Mouse (Mus musculus): ENCODE measurements around the gene Wrb.

Gene Wrb

DNA sequence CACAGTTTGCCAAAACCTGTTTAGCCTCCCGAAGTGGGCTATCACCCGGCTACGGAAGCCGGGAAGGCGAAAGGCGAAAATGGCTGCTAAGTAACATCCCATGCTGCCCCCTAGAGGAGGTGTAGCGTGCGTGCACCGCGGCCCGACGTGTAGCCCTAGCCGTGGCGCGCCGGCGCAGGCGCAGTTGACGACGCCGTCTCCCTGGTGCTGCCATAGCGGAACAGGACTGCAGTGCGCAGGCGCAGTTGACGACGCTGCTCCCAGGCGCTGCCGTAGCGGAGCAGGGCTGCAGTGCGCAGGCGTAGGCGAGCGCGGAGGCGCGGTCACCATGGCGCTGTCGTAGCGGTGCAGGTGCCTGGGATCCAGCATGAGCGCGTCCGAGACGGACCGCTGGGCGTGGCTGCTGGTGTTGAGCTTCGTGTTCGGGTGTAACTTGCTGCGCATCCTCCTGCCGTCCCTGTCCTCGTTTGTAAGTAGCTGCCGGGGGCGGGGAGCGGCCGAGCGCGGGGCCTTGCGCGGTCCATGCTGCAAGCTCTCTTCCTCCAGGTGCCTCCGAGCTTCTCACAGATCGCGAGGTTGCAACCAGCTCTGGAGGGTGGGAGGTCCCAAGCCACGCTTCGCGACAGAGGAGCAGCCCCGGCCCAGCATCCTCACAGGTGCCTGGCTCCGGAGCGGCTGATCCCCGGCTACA lies at the start of gene Wrb:
Gene Wrb (plus strand): TSS at position 298 of the 691 bp plus-strand sequence.
- CTCF ChIA-PET = interaction anchor here (0.7 to 0.9 kb wide), 2 partner anchors 26 to 103 kb away, joined by 3 read pairs; no protein-coding TSS in a partner anchor

- CTCF ChIA-PET = no interaction called here
These were observed 49.2 kb upstream of the Wrb start for GRCm38 (mm10) chr16:96095966-96096365.

DNA sequence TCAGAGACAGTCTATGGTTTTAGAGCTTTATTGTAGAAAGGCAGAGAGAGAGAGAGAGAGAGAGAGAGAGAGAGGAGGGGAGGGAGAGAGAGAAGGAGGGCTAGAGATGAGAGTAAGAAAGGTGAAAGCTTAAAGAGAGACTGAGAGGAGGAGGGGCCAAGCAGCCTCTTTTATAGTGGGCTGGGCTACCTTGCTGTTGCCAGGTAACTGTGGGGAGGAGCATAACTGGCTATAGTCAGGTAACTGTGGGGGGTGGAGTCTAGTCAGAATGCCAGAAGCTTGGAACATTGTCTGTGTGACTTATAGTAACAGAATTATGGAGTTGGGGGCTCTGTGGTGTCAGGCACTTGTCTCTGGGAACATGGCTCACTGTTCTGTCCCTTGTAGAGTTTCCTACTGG lies 47.4 kb upstream of the Wrb start:
- CTCF ChIA-PET = interaction anchor here (0.7 to 0.8 kb wide), 2 partner anchors 11 to 13 kb away, joined by 4 to 10 read pairs; no protein-coding TSS in a partner anchor

GRCm38 (mm10) chr16:96103036-96103435 lies 42.2 kb upstream of the Wrb start:
- CTCF ChIA-PET = no interaction called here

DNA sequence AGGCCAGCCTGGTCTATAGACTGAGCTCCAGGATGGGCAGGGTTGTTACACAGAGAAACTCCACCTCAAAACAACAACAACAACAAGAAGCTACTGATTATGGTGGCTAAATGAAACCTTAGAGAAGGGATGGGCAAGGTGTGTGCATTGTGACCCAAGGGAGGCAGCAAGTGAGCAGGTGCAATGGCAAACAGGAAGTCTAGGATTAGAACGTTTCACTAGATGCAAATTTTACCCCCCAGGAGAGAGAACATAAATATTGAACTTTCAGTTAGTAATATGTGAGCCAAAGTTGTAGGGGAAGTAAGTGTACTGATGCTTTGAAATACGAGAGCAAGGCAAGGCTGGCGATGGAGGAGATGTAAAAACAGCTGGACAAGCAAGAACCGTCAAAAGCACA lies 35.5 kb upstream of the Wrb start:
- CTCF ChIA-PET = interaction anchor here (1.3 kb wide), 1 partner anchor 23 kb away, joined by 5 read pairs; no protein-coding TSS in a partner anchor

DNA sequence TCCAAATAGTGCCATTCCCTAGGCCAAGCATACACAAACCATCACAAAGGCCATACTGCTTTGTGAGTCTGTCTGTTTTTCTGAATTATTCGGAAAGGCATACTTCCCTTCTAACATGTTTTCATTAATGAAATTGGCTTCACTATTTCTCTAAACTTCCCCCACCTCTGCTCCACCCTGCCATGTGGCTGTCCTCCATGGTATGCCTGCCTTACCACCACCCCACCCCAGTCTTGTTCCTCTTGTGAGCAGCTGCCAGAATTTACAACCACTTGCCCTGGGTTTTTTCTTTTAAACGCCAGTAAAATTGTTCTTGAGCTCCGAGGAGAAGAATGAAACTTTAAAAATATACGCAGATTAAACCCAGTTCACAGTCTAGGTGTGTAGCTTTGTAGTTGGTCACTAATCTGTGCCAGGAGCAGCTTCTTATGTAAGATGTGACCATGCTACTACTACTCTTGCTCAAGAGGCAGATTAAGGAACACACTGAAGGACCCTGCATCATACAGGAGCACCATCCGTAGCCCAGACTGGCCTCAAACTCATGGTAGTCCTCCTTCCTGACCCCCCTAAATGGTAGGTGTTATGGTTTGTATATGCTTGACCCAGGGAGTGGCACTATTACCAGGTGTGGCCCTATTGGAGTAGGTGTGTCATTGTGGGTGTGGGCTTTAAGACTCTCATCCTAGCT lies 34.4 kb upstream of the Wrb start:
- CTCF ChIA-PET = interaction anchor here (1.2 kb wide), 1 partner anchor 13 kb away, joined by 10 read pairs; no protein-coding TSS in a partner anchor

- CTCF ChIA-PET = interaction anchor here (0.6 to 1.4 kb wide), 3 partner anchors 11 to 40 kb away, joined by 3 to 6 read pairs (median 5); no protein-coding TSS in a partner anchor
These were observed 32.4 kb upstream of the Wrb start for GRCm38 (mm10) chr16:96112769-96113168.

DNA sequence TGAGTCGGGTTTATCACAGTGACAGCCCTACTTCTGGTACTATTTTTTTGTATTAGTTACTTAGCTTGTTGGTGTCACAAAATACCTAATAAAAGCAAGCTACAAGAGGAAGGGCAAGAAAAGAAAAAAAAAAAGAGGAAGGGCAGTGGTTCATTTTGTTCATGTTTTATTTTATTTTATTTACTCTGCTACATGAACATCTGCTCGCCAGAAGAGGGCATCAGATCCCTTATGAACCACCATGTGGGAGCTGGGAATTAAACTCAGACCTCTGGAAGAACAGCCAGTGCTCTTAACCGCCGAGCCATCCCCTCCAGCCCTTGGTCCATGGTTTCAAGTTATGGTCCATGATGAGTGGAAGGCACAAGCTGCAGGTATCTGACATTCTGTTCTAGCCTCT lies 30.5 kb upstream of the Wrb start:
- CTCF ChIA-PET = interaction anchor here (0.6 to 0.7 kb wide), 2 partner anchors 30 to 360 kb away, joined by 3 read pairs; no protein-coding TSS in a partner anchor

GRCm38 (mm10) chr16:96120022-96120623 lies 25.1 kb upstream of the Wrb start:
- CTCF ChIA-PET = interaction anchor here (0.7 kb wide), 1 partner anchor 30 kb away, joined by 3 read pairs; no protein-coding TSS in a partner anchor

GRCm38 (mm10) chr16:96126684-96127171 lies 18.5 kb upstream of the Wrb start:
- CTCF ChIA-PET = interaction anchor here (1.0 kb wide), 1 partner anchor 10 kb away, joined by 3 read pairs; no protein-coding TSS in a partner anchor

- CTCF ChIA-PET = interaction anchor here (0.7 kb wide), 1 partner anchor 96 kb away, joined by 7 read pairs; no protein-coding TSS in a partner anchor
These were observed 17.9 kb upstream of the Wrb start for GRCm38 (mm10) chr16:96127288-96127656.

GRCm38 (mm10) chr16:96127657-96128344 lies 17.4 kb upstream of the Wrb start, which contains the start of gene Hmgn1:
Gene Hmgn1, minus strand, starts transcription at chr16:96127729.
- CTCF ChIA-PET = interaction anchor here (0.5 to 0.7 kb wide), 3 partner anchors 8 to 97 kb away, joined by 3 to 7 read pairs (median 4); no protein-coding TSS in a partner anchor

DNA sequence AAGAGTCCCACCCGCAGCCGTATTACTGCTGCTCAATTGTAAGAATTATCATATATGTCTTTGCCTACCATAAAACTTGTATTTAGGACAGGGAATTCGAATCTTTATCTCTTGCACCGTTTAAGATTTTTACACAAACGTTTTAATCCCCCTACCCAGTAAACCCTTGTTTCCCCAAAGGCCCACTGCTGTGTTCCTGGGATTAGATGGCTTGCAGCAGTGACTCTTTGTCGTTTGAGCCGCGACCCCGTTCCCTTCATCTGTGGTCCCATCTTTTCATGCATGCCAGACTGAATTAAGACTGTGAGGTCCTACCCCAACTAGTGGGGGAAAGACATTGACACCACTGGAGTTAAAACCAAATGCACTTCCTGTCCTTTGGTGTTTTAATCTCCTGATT lies 16.7 kb upstream of the Wrb start:
- CTCF ChIA-PET = no interaction called here

DNA sequence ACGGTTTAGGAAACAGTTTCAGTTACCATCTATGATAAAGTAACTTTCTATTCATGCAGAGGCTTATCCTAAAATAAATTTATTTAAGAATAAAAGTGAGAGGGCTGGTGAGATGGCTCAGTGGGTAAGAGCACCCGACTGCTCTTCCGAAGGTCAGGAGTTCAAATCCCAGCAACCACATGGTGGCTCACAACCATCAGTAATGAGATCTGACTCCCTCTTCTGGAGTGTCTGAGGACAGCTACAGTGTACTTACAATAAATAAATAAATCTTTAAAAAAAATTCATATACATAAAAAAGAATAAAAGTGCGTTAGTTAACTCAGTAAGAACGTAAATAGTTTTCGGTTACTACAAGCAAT lies 478 bp upstream of the Wrb start:
- CTCF ChIA-PET = interaction anchor here (0.7 kb wide), 1 partner anchor 104 kb away, joined by 3 read pairs; no protein-coding TSS in a partner anchor

DNA sequence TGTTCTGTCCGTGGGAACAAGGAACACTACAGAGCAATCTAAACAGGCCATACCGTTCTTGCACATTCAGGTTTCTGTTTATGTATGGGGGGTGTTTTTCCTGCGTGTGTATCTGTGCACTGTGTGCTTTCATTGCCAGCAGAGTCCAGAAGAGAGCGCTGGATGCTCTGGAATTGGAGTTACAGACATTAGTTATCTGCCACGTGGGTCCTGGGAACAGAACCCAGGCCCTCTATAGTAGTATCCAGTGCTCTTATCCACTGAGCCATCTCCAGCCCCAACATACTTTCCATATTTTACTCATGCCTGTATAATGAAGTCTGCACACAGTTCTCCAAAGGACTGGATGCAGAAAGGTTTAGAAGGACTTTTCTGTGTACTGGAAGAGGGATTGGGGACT lies 607 bp downstream of the Wrb start:
- CTCF ChIA-PET = interaction anchor here (0.9 kb wide), 1 partner anchor 27 kb away, joined by 3 read pairs; no protein-coding TSS in a partner anchor

DNA sequence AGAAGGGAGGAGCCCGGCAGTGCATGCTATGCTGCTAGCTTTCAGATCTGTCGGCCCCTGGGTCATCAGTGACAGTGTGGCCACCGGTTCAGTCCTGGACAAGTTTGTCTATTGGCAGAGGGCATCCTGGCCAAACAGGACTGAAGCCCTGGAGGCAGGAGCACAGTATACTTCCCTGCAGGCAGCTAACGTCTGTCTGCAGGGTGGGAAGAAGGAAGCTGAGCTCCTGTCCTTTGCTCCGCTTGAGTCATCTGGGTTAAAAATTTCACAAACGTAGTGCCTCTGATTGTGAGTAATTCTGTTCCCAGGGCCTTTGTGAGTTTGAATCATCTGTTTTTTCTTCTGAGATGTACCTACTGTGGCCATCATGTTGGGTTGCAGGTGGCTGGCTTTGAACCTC lies 3.6 kb downstream of the Wrb start:
- CTCF ChIA-PET = interaction anchor here (0.7 kb wide), 2 partner anchors 21 to 229 kb away, joined by 4 to 17 read pairs; no protein-coding TSS in a partner anchor

DNA sequence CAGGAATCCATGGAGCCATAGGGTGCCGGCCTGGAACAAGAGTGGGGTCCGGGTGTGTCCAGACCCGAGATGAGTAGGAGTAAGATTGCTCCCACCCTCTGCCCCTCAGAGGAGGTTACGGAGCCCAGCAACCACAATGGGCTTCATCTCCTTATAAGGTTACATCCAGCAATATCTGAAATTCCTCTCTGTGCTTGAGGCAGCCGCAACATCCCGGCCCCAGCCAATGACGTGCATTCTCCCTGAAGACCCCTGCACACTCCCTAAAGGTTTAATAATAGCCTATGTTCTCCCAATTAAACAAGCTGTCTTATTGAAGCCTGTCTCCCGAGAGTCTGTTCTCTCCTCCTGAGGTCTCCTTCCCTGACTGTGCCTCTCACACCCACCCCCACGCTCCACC lies 4.1 kb downstream of the Wrb start:
- CTCF ChIA-PET = interaction anchor here (0.5 to 0.7 kb wide), 2 partner anchors 13 to 229 kb away, joined by 4 to 17 read pairs; no protein-coding TSS in a partner anchor

- CTCF ChIA-PET = interaction anchor here (1.0 kb wide), 1 partner anchor 120 kb away, joined by 3 read pairs; no protein-coding TSS in a partner anchor
These were observed 5.8 kb downstream of the Wrb start for GRCm38 (mm10) chr16:96150995-96151394.

- CTCF ChIA-PET = interaction anchor here (0.5 to 1.0 kb wide), 2 partner anchors 121 to 213 kb away, joined by 3 to 4 read pairs; no protein-coding TSS in a partner anchor
These were observed 6.3 kb downstream of the Wrb start for GRCm38 (mm10) chr16:96151551-96151950.

DNA sequence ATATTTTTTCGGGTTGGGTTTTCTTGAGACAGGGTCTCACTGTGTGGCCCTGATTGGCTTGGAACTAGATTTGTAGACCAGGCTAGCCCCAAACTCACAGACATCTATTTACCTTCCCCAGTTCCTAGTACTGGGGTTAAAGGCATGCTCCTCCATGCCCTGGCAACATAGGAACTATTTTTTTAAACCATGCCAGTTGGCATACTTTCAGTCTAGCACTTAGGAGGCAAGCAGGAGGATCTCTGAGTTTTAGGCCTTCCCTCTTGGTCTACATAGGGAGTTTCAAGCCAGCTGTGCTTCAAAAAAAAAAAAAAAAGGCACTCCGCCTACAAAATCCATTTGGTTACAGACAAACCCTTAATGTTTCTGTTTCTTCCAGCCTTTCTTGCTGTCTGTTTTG lies 9.3 kb downstream of the Wrb start:
- CTCF ChIA-PET = no interaction called here

DNA sequence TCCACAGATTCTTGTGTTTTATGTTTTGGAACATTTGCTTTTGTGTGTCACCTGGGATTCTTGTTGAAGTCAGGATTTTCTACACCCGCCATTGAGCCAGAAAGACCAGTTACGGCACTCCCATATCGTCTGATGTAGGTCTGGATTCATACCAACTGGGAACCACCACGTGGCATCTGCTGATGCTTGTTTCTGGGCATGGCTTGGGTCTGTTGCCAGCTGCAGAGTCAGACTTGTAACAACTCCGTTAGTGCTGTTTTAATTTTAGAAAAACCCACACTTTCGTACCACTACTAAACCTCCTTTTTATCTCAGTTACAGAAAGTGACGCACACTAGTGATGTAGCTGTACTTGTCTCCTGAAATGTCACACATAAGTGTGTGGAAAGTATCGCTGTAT lies 10.8 kb downstream of the Wrb start:
- CTCF ChIA-PET = no interaction called here
